Mouse (Mus musculus) embryonic fibroblast, embryonic 13.5 days (primary cell): ENCODE results near the gene Rfx3. TPM values are rescaled to one million over a fixed set of nuclear protein-coding genes. Genes with fewer than 3 reads are reported as not detected.

Experiments used
- H3K27ac ChIP-seq: 2 replicates; pipeline ENCODE4 v1.5.1; 2012; ENCODE audit warnings: low read length, control low read depth, inconsistent platforms; ENCODE audit not compliant: insufficient read depth
- H3K4me1 ChIP-seq: 2 replicates; pipeline ENCODE4 v1.6.1; 2011; ENCODE audit warnings: low read length; ENCODE audit not compliant: control insufficient read depth, insufficient read depth
- H3K4me3 ChIP-seq: 2 replicates; pipeline ENCODE4 v1.5.1; 2011; ENCODE audit warnings: mild to moderate bottlenecking, control low read depth, low read length; ENCODE audit not compliant: insufficient read depth
- CTCF ChIP-seq: IDR thresholded peaks from 2 replicates; pipeline ENCODE4 v1.5.1; 2011; ENCODE audit warnings: mild to moderate bottlenecking, control low read depth, low read length, moderate library complexity, borderline replicate concordance; ENCODE audit not compliant: insufficient read depth
- POLR2A ChIP-seq: IDR thresholded peaks from 2 replicates; pipeline ENCODE4 v1.6.1; 2011; ENCODE audit warnings: low read depth, mild to moderate bottlenecking, control low read depth, low read length, moderate library complexity
- polyA plus RNA-seq: library from polyadenylated mRNA; stranded (reverse); fragments of >200 nt; gene quantifications from 2 replicates; pipeline ENCODE4 v1.2.4, GENCODE M21; 2011; ENCODE audit warnings: low read depth; ENCODE audit not compliant: missing spikeins, insufficient read length

Rfx3 gene
- polyA plus RNA-seq, 1 experiment, result 4.5 TPM

- H3K27ac ChIP-seq, result no peak overlapping the region
These were observed 162.0 kb downstream of the Rfx3 start for GRCm38 (mm10) chr19:27848946-27849345.

DNA sequence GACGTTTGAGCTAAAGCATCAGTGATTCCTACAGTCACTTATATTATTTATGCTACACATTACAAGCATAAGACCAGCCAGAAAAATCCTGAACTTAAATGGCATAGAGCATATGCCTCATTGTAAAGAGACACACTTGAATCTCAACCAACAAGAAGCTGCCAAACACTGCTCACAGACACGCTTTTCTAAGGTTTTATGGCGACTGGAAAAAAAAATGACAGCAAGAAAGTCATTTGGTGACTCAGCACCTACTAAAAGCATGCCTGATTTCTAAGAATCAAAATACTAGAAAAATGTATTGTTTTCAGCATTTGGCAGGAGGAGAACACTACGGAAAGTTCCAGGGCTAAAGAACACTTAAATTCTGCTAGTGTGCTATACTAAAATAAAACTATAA, 163.9 kb downstream of the Rfx3 start:
- Histone ChIP-seq H3K4me1 (0 out of 2 replicates have a peak, but pooled peaks cover 2% of the 10 kb centered on the region), H3K4me3 (no peak overlapping the region), H3K27ac (peak overlapping the region; percentile 18; the same call in 1 of the 2 replicates)
- TF ChIP-seq CTCF, result no peak
- no peak for TF ChIP-seq POLR2A

More at GRCm38 (mm10) chr19:27848946-27849345, 162.0 kb downstream of the Rfx3 start:
- TF ChIP-seq CTCF (no peak), POLR2A (no peak)
- 0 out of 2 replicates have a peak, but pooled peaks cover 2% of the 10 kb centered on the region for H3K4me1 ChIP-seq
- H3K4me3 ChIP-seq, result no peak overlapping the region

- no peak for TF ChIP-seq CTCF
- no peak for TF ChIP-seq POLR2A
- Histone ChIP-seq H3K27ac (no peak overlapping the region), H3K4me3 (no peak overlapping the region), H3K4me1 (no peaks in the 10 kb centered on the region)
These were observed 172.3 kb downstream of the Rfx3 start for GRCm38 (mm10) chr19:27838635-27839034.

DNA sequence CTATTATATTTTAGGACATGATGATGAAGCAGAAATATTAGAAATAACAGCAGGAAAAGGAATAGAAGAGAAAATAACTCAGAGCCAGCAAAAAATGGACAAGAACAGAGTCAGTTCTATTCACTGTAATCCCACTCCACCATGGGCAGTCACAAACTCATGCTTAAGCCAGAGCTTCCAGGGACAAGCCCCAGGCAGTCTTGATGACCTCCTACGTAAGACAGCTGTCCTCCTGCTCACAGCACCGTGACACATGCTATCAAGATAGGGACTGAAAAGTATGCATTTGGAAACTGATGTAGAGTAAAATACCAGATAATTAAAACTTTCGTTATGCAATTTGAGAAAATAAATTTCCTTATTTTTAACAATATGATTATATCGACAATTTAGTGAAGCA, 172.9 kb downstream of the Rfx3 start:
- TF ChIP-seq CTCF (no peak), POLR2A (no peak)
- H3K4me1 ChIP-seq, result no peaks in the 10 kb centered on the region
- H3K27ac ChIP-seq, result no peak overlapping the region
- no peak overlapping the region for H3K4me3 ChIP-seq

DNA sequence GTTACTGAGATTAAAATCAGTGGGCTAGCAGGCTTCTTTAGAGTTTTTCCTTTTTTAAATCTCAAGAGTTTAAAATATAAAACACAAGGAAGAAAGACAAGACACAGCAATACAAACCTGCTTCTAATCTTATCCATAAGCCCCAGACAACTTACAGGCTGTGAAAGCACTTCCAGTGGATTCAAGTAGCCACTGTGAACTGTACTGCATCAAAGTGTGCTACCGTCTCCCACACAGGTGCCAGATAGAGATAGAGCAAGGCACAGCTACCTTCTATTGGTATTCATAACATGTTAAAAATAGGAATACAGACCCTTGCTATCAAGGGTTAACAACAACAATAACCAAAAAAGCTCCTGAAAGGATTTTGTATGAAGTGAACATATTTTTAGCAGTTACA, 178.5 kb downstream of the Rfx3 start:
- no peaks in the 10 kb centered on the region for H3K4me1 ChIP-seq
- no peak for TF ChIP-seq CTCF
- TF ChIP-seq POLR2A, result no peak
- H3K4me3 ChIP-seq, result no peak overlapping the region
- no peak overlapping the region for H3K27ac ChIP-seq

- TF ChIP-seq POLR2A, result no peak
- no peak for TF ChIP-seq CTCF
- Histone ChIP-seq H3K4me3 (no peak overlapping the region), H3K4me1 (no peaks in the 10 kb centered on the region), H3K27ac (no peak overlapping the region)
These were observed 182.7 kb downstream of the Rfx3 start for GRCm38 (mm10) chr19:27828316-27828715.

DNA sequence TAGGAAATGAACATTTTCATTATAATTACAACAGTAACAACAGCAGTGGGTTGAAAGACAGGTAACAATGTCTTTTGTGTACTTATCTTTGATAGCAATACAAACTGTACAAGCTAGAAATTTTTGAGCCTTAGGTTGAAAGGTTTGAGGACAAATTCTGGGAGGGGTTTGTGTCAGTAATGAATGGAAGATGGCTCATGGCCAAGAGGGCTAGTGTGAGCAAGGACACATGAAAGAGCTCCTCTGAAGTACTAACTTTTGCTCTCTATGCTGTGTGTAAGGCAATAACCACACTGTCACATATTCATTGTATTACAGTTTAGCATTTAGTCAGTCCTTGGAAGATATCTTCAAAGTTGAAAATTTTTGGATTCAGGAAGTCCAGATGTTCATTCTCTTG, 193.3 kb downstream of the Rfx3 start:
- Histone ChIP-seq H3K4me1 (no peaks in the 10 kb centered on the region), H3K4me3 (no peak overlapping the region), H3K27ac (no peak overlapping the region)
- no peak for TF ChIP-seq POLR2A
- TF ChIP-seq CTCF, result no peak

- H3K4me1 ChIP-seq, result no peaks in the 10 kb centered on the region
- peak; percentile 8; the same call in 1 of the 2 replicates for TF ChIP-seq CTCF
- TF ChIP-seq POLR2A, result no peak
- no peak overlapping the region for H3K27ac ChIP-seq
- H3K4me3 ChIP-seq, result no peak overlapping the region
These were observed 230.9 kb downstream of the Rfx3 start for GRCm38 (mm10) chr19:27780030-27780429.

GRCm38 (mm10) chr19:27770716-27771265, 240.2 kb downstream of the Rfx3 start:
- Histone ChIP-seq H3K4me3 (no peak overlapping the region), H3K4me1 (no peaks in the 10 kb centered on the region), H3K27ac (no peak overlapping the region)
- TF ChIP-seq POLR2A (no peak), CTCF (no peak)

DNA sequence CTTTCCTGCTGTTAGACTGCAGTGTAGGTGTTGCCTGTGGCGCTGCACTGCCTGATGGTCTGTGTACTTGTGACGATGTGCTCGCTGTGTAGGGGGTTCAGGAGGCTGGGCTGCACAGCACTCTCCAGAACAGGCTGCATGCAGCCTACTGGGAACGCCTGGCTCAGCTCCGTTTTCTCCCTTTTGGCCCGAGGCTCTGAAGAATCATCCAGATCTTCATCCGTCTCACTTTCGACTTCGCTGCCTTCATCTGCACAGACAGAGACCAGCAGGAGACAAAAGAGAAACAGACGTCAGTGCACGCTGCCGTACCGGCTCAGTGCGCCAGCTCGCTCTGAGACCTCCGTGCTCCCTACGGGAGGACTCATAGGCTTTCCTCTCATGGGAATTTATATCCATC, 242.5 kb downstream of the Rfx3 start:
- TF ChIP-seq CTCF (no peak), POLR2A (no peak)
- no peaks in the 10 kb centered on the region for H3K4me1 ChIP-seq
- no peak overlapping the region for H3K27ac ChIP-seq
- H3K4me3 ChIP-seq, result no peak overlapping the region

DNA sequence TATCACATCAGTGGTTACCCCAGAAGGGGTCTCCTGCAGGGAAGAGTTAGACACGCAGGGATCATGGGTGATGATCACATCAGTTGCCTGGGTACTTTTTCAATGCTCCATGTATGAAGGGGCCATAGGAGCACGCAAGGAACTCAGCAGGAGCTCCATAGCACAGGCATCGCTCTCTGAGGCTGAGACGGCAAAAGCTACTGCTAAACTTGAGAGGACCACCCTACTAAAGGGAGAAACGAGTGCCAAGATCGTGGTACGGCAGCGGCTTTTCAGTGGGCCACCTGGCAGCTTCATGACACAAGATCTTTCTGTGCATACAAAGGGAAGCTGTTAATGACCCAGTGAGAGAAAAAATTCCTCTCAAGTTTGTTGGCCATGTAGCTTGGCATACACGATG, 250.7 kb downstream of the Rfx3 start:
- Histone ChIP-seq H3K27ac (no peak overlapping the region), H3K4me1 (no peaks in the 10 kb centered on the region), H3K4me3 (no peak overlapping the region)
- TF ChIP-seq POLR2A (no peak), CTCF (no peak)
